Mouse (Mus musculus) thymus, postnatal 14 days (tissue): ENCODE results near the gene Stard9.

Experiments
- DNase-seq: peaks from one replicate; pipeline ENCODE4 v3.0.0; 2021

The Stard9 gene

DNA sequence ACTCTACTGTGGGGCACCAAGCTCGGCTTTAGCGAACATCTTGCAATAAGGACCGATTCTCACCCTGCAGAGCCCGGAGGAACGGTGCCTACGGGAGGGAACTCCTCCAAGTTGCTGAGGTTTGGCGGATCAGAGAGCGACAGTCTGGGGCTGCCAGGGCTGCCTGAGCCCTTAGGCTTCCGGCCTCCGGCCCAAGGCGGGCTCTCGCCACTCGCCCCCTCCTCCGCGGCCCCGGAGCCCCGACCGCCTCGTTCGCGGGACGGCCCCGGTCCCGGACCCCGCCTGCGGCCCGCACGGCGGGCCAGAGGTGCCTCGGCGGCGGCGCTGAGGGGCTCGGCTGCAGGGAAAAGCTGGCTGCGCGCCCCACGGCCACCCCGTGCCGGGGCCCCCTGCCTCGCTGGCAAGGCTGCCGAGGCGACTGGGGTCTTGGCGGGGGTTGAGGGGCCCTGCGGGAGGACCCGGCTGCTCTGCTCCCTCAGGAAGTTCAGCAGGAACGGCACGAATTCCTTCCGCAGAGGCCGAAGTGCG is 101.8 kb downstream of the Stard9 start:
- peak; percentile 59 for DNase-seq

DNA sequence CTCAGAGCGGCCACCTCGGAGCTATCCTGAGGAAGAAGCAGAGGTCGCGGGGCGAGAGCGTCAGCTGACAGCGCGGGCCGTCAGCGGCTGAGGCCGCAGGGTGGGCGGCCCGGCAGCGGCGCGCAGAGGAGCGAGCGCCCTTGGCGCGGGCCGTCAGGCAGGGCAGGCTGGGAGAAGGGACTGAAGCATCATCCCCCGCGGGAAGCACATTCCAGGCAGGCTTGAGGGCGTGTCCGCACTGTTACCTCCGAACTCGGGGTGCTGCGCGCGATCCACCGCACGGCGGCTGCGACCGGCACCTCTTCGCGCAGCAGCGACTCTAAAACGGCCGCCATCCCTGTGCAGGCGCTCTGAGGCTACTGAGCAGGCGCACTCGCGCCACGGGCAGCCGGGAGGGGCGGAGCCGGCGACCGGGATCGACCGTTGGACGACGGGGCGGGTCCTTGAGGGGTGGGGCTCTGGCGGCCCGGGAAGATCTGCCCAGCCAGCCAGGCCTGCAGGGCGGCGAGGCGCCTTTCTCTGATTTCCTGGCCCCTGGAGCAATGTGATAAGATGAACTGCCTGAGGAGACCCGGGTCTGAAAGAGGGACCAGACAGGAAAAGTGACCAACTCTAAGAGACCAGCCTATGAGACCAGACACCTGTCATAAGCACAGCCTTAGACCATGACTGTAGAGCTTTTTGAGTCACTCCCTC is 102.4 kb downstream of the Stard9 start:
- peak; percentile 96 for DNase-seq

DNA sequence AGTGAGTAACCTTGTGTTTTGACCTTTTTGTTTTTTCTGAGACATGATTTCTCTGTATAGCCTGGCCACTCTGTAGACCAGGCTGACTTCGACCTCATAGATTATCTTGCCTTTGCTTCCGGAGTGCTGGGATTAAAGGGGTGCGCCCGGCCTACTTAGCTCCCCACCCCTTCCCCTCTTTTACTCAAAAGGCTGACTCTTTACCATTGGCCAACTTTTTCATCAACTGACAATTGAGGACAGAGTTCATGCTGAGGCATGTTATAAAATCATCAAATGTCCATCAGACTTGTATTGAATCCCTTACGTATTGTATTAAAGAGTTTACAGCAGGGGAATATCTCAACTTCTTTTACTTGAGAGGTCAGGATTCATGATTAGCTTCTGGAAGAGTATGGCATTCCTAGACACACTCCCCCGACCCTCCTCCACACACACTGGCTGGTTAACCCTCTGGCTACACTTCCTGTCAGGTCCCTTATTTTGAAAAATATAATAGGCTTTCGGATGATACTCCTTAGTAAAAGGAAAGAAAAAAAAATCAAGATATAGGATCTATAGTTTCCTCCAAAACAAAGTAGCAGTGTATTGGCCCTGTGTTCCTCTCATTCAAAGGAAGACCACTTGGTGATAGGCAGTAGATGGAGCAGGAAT is 103.1 kb downstream of the Stard9 start:
- peak; percentile 34 for DNase-seq

GRCm38 (mm10) chr2:120745496-120745895 is 116.6 kb downstream of the Stard9 start:
- DNase-seq: no peak

- DNase-seq: no peak
These were observed 119.1 kb downstream of the Stard9 start for GRCm38 (mm10) chr2:120748041-120748440.

DNA sequence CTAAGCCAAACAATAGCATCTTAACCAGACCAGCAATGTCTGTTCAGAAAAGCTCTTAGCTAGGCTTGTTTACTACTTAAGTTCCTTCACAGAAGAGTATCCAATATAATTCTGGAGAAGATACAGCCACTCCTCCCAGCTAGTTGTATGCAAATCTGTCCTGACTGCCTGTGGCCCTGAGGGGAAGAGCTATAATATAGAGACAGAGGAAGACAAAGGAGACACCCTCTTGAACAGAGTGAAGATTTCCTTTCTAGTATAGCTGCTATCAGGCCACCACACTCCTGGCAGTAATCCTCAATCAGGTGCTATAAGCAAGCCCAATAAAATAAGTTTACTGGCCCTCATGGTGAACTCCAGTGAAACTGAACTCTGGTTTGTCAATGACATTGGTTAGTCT is 133.0 kb downstream of the Stard9 start:
- DNase-seq: no peak

DNA sequence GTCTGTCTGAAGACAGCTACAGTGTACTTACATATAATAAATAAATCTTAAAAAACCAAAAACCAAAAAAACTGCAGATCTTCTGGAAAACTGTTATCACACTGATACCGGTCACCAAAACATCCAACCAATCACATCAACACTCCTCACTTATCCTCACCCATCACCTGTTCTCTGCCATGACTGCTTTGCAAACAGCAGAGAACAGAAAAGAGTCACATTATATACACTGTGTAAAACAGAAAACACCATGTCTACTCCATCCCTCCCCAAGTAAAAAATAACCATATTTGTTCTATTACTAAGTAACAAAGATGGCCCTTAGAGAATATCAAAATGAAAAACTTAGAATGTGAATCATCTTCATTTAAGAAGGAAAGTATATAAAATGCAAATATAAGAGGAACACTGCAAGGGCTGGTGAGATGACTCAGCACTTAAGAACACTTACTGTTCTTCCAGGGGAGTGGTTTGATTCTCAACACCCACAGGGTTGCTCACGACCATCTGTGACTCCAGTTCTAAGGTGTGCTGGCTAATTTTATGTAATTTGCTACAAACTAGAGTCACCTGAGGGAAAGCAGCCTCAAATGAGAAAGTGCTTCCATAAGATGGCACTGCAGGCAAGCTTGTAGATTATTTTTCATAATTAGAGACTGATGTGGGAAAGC is 141.5 kb downstream of the Stard9 start:
- DNase-seq: no peak
